Mouse (Mus musculus): ENCODE results near the gene Trim14. TPM values are rescaled to one million over a fixed set of nuclear protein-coding genes. Genes with fewer than 3 reads are reported as not detected.

Trim14 gene
- polyA plus RNA-seq, 1 experiment from 2014 or later = 1.0 TPM

GRCm38 (mm10) chr4:46526798-46527557 lies 9.0 kb downstream of the Trim14 start:
- DNase-seq (ENCODE audit: low spot score) (no peak), ATAC-seq (ENCODE audit: low FRiP score) (0 out of 2 replicates have a peak, but pooled peaks have one; percentile 30)
- Histone ChIP-seq H3K4me1 (replicated peaks; ENCODE audit: control insufficient read depth, insufficient read depth, low read length) (no peaks in the 10 kb centered on the region), H3K4me3 (ENCODE audit: low read depth, low read length) (peak overlapping the region; percentile 6; the same call in 1 of the 2 replicates), H3K4me2 (replicated peaks; ENCODE audit: low read depth, low read length) (peak overlapping the region; percentile 30), H3K36me3 (ENCODE audit: control insufficient read depth, insufficient read depth, low read length) (no peaks in the 10 kb centered on the region), H3K27me3 (ENCODE audit: control insufficient read depth, insufficient read depth, low read length) (no peaks in the 10 kb centered on the region), H3K9ac (ENCODE audit: low read depth, low read length) (no peak overlapping the region), H3K9me3 (ENCODE audit: control insufficient read depth, low read length) (no peaks in the 10 kb centered on the region), H3K27ac (ENCODE audit: low read depth, low read length) (no peak overlapping the region)
- 31% methylated on average over 17 of the region's 17 CpGs for WGBS

DNA sequence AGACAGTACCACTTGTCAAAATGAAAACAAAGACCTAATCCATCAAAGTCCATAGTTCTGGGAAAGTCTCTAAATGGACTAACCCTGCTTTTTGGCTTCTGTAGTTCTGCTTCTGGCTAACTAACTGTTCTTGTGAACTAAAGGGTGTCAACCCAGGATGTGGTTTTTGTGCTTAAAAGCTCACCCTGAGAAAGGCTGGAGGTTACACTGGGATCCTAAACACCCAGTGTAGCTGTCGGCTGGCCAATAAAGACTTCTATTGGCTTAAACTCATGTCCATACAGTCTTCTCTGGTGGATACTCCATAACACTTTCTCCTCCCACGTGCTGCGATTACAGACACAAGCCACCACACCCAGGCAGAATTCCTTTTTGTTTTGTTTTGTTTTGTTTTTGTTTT lies 9.7 kb downstream of the Trim14 start:
- H3K36me3 ChIP-seq (ENCODE audit: control insufficient read depth, insufficient read depth, low read length) = no peaks in the 10 kb centered on the region
- no peak overlapping the region for H3K9ac ChIP-seq (ENCODE audit: low read depth, low read length)
- H3K27me3 ChIP-seq (ENCODE audit: control insufficient read depth, insufficient read depth, low read length) = no peaks in the 10 kb centered on the region
- no peak overlapping the region for H3K4me3 ChIP-seq (ENCODE audit: low read depth, low read length)
- no peak overlapping the region for H3K27ac ChIP-seq (ENCODE audit: low read depth, low read length)
- no peaks in the 10 kb centered on the region for H3K9me3 ChIP-seq (ENCODE audit: control insufficient read depth, low read length)
- no peak overlapping the region for H3K4me2 ChIP-seq (replicated peaks; ENCODE audit: low read depth, low read length)
- DNase-seq (ENCODE audit: low spot score) (no peak), ATAC-seq (ENCODE audit: low FRiP score) (no peak)
- H3K4me1 ChIP-seq (replicated peaks; ENCODE audit: control insufficient read depth, insufficient read depth, low read length) = no peaks in the 10 kb centered on the region
- 91% methylated on average over 3 of the region's 3 CpGs for WGBS

DNA sequence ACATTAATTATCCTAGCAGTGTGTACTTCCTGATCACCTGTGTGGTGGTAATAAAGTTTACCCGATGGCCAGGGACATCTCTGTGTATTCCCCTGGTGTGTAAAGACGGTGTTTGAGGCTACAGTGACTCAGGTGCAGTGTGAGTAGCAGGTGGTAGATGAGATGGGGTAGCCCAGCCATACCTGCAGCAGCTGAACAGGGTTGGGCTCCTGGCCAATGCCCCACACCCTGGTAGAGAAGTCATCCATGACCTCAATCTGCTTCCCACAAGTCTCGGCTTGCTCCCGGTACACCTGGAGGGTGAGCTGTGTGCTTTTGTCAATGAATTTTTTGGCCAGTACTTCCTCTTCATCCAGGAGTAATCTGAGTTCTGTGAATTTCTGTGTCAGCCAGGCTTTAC lies 12.6 kb downstream of the Trim14 start:
- no peak overlapping the region for H3K27ac ChIP-seq (ENCODE audit: low read depth, low read length)
- ATAC-seq (ENCODE audit: low FRiP score) = no peak
- H3K4me2 ChIP-seq (replicated peaks; ENCODE audit: low read depth, low read length) = no peak overlapping the region
- DNase-seq (ENCODE audit: low spot score) = no peak
- H3K4me3 ChIP-seq (ENCODE audit: low read depth, low read length) = no peak overlapping the region
- H3K4me1 ChIP-seq (replicated peaks; ENCODE audit: control insufficient read depth, insufficient read depth, low read length) = no peaks in the 10 kb centered on the region
- H3K36me3 ChIP-seq (ENCODE audit: control insufficient read depth, insufficient read depth, low read length) = no peaks in the 10 kb centered on the region
- H3K27me3 ChIP-seq (ENCODE audit: control insufficient read depth, insufficient read depth, low read length) = no peaks in the 10 kb centered on the region
- H3K9me3 ChIP-seq (ENCODE audit: control insufficient read depth, low read length) = no peaks in the 10 kb centered on the region
- no peak overlapping the region for H3K9ac ChIP-seq (ENCODE audit: low read depth, low read length)
- WGBS = 90% methylated on average over 4 of the region's 4 CpGs

GRCm38 (mm10) chr4:46521457-46521856 lies 14.5 kb downstream of the Trim14 start:
- Histone ChIP-seq H3K4me2 (replicated peaks; ENCODE audit: low read depth, low read length) (no peak overlapping the region), H3K9ac (ENCODE audit: low read depth, low read length) (no peak overlapping the region), H3K27ac (ENCODE audit: low read depth, low read length) (no peak overlapping the region), H3K9me3 (ENCODE audit: control insufficient read depth, low read length) (no peaks in the 10 kb centered on the region), H3K36me3 (ENCODE audit: control insufficient read depth, insufficient read depth, low read length) (no peaks in the 10 kb centered on the region), H3K4me3 (ENCODE audit: low read depth, low read length) (no peak overlapping the region), H3K4me1 (replicated peaks; ENCODE audit: control insufficient read depth, insufficient read depth, low read length) (no peaks in the 10 kb centered on the region), H3K27me3 (ENCODE audit: control insufficient read depth, insufficient read depth, low read length) (no peaks in the 10 kb centered on the region)
- ATAC-seq (ENCODE audit: low FRiP score) (no peak), DNase-seq (ENCODE audit: low spot score) (no peak)
- 85% methylated on average over 10 of the region's 10 CpGs for WGBS

GRCm38 (mm10) chr4:46520491-46520890 lies 15.4 kb downstream of the Trim14 start:
- H3K27me3 ChIP-seq (ENCODE audit: control insufficient read depth, insufficient read depth, low read length) = no peaks in the 10 kb centered on the region
- H3K9ac ChIP-seq (ENCODE audit: low read depth, low read length) = no peak overlapping the region
- no peaks in the 10 kb centered on the region for H3K9me3 ChIP-seq (ENCODE audit: control insufficient read depth, low read length)
- no peaks in the 10 kb centered on the region for H3K4me1 ChIP-seq (replicated peaks; ENCODE audit: control insufficient read depth, insufficient read depth, low read length)
- DNase-seq (ENCODE audit: low spot score) (no peak), ATAC-seq (ENCODE audit: low FRiP score) (no peak)
- no peak overlapping the region for H3K4me3 ChIP-seq (ENCODE audit: low read depth, low read length)
- H3K36me3 ChIP-seq (ENCODE audit: control insufficient read depth, insufficient read depth, low read length) = no peaks in the 10 kb centered on the region
- no peak overlapping the region for H3K4me2 ChIP-seq (replicated peaks; ENCODE audit: low read depth, low read length)
- WGBS = 83% methylated on average over 2 of the region's 2 CpGs
- no peak overlapping the region for H3K27ac ChIP-seq (ENCODE audit: low read depth, low read length)

DNA sequence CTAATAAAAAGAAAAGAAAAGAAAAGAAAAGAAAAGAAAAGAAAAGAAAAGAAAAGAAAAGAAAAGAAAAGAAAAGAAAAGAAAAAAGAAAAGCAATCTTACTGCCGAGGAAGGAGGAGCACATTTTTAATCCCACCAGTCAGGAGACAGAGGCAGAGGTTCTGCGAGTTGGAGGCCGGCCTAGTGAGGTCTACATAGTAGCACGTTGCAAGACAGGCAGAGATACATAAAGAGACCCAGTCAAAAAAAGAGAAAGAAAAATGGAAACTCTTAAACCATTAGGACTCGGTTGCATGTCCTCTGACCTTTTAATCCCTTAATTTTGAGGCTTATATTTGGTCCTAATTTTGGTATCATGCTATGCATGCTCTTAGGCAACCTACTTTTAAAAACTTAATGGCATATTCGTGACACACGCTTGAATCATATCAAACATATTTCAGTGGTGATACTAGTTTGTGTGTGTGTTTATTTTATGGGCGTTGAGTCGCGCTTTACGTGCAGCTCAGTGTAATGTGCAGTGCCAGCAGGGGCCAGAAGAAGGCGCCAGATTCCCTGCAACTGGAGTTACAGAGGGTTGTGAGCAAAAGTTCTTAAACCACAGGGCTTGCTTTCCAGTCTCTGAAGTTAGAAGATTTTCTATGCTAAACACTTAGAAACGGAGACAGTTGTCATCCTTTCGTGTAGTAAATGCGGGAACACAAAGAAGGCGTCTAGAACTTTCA lies 28.0 kb downstream of the Trim14 start:
- DNase-seq (ENCODE audit: low spot score) (peak; percentile 80), ATAC-seq (ENCODE audit: low FRiP score) (0 out of 2 replicates have a peak, but pooled peaks have one; percentile 45)
- Histone ChIP-seq H3K9ac (ENCODE audit: low read depth, low read length) (no peak overlapping the region), H3K27me3 (ENCODE audit: control insufficient read depth, insufficient read depth, low read length) (peaks cover 14% of the 10 kb centered on the region), H3K27ac (ENCODE audit: low read depth, low read length) (no peak overlapping the region), H3K4me3 (ENCODE audit: low read depth, low read length) (no peak overlapping the region), H3K4me1 (replicated peaks; ENCODE audit: control insufficient read depth, insufficient read depth, low read length) (no peaks in the 10 kb centered on the region), H3K4me2 (replicated peaks; ENCODE audit: low read depth, low read length) (peak overlapping the region; percentile 93), H3K36me3 (ENCODE audit: control insufficient read depth, insufficient read depth, low read length) (no peaks in the 10 kb centered on the region), H3K9me3 (ENCODE audit: control insufficient read depth, low read length) (no peaks in the 10 kb centered on the region)
- WGBS = 10% methylated on average over 16 of the region's 16 CpGs

GRCm38 (mm10) chr4:46506801-46507610 lies 28.9 kb downstream of the Trim14 start:
- H3K27ac ChIP-seq (ENCODE audit: low read depth, low read length) = peak overlapping the region; percentile 62
- ATAC-seq (ENCODE audit: low FRiP score) (peak; percentile 96), DNase-seq (ENCODE audit: low spot score) (peak; percentile 96)
- H3K9me3 ChIP-seq (ENCODE audit: control insufficient read depth, low read length) = no peaks in the 10 kb centered on the region
- peaks cover 14% of the 10 kb centered on the region for H3K27me3 ChIP-seq (ENCODE audit: control insufficient read depth, insufficient read depth, low read length)
- H3K36me3 ChIP-seq (ENCODE audit: control insufficient read depth, insufficient read depth, low read length) = no peaks in the 10 kb centered on the region
- peak overlapping the region; percentile 93 for H3K4me2 ChIP-seq (replicated peaks; ENCODE audit: low read depth, low read length)
- peak overlapping the region; percentile 2; the same call in 1 of the 2 replicates for H3K9ac ChIP-seq (ENCODE audit: low read depth, low read length)
- H3K4me1 ChIP-seq (replicated peaks; ENCODE audit: control insufficient read depth, insufficient read depth, low read length) = no peaks in the 10 kb centered on the region
- under 1% methylated on average over 87 of the region's 94 CpGs for WGBS
- H3K4me3 ChIP-seq (ENCODE audit: low read depth, low read length) = peak overlapping the region; percentile 54

GRCm38 (mm10) chr4:46505361-46506057 lies 30.4 kb downstream of the Trim14 start:
- no peak overlapping the region for H3K27ac ChIP-seq (ENCODE audit: low read depth, low read length)
- ATAC-seq (ENCODE audit: low FRiP score) = no peak
- 68% methylated on average over 8 of the region's 8 CpGs for WGBS
- no peaks in the 10 kb centered on the region for H3K4me1 ChIP-seq (replicated peaks; ENCODE audit: control insufficient read depth, insufficient read depth, low read length)
- peaks cover 14% of the 10 kb centered on the region for H3K27me3 ChIP-seq (ENCODE audit: control insufficient read depth, insufficient read depth, low read length)
- H3K4me2 ChIP-seq (replicated peaks; ENCODE audit: low read depth, low read length) = no peak overlapping the region
- no peaks in the 10 kb centered on the region for H3K9me3 ChIP-seq (ENCODE audit: control insufficient read depth, low read length)
- H3K36me3 ChIP-seq (ENCODE audit: control insufficient read depth, insufficient read depth, low read length) = no peaks in the 10 kb centered on the region
- DNase-seq (ENCODE audit: low spot score) = no peak
- H3K9ac ChIP-seq (ENCODE audit: low read depth, low read length) = no peak overlapping the region
- H3K4me3 ChIP-seq (ENCODE audit: low read depth, low read length) = no peak overlapping the region
